In genomic region chr7:71556473-71556872, GRCm38 (mm10) we compare ENCODE assay signal across 31 mouse cellular contexts.
A peak's percentile ranks its signal among the peaks of the same experiment; 100 is the strongest.
DNase-seq lines count a peak whose midpoint lies in the region; ATAC-seq lines count a peak whose summit lies in the region.
"Had no signal": no experiment of that assay in that cellular context is flagged by ENCODE, and none has a peak within 500 bp of the region (broad histone marks: within the 10 kb centered on the region; RNA-seq: fewer than 3 reads in every experiment).

No protein-coding gene starts in this region.

- WGBS in forebrain, embryonic 16.5 days: 80% methylated on average over 5 of the region's 5 CpGs
- 90% methylated on average over 5 of the region's 5 CpGs for WGBS in forebrain, embryonic 11.5 days

- no peak for DNase-seq in forebrain, embryonic 11.5 days (ENCODE audit: low spot score)
- DNase-seq in cerebellum, adult 11 months: peak; percentile 58
- peak; percentile 77 for DNase-seq in cerebellum, adult 9-10 months
- peak; percentile 66 to 71 for DNase-seq in cerebellum, postnatal 36 days
- DNase-seq in gastrocnemius, postnatal 10 days: no peak
- no peak for DNase-seq in layer of hippocampus, postnatal 36 days
- DNase-seq: adrenal gland, adult 2 months; embryo, embryonic 11 days; gastrocnemius, postnatal 14 days; kidney, adult 18-20 months; kidney, postnatal 4 days; liver; lung, embryonic 14.5 days; lung, postnatal 14 days; retina, postnatal 1 day; right cerebral cortex, postnatal 14 days; thymus, postnatal 14 days had no signal

- H3K36me3 ChIP-seq in forebrain, embryonic 16.5 days (ENCODE audit: control insufficient read depth, insufficient read depth): no peaks in the 10 kb centered on the region
- no peaks in the 10 kb centered on the region for H3K36me3 ChIP-seq in forebrain, embryonic 11.5 days (ENCODE audit: control insufficient read depth, insufficient read depth, low read length)
- H3K36me3 ChIP-seq: embryonic facial prominence, embryonic 12.5 days; forebrain, embryonic 15.5 days; heart, embryonic 15.5 days; hindbrain, embryonic 12.5 days; midbrain, embryonic 10.5 days; midbrain, embryonic 15.5 days; neural tube, embryonic 15.5 days; stomach, embryonic 15.5 days had no signal

- H3K27me3 ChIP-seq in forebrain, embryonic 16.5 days (replicated peaks; ENCODE audit: control insufficient read depth, insufficient read depth, low read length): no peaks in the 10 kb centered on the region
- no peaks in the 10 kb centered on the region for H3K27me3 ChIP-seq in forebrain, embryonic 11.5 days (ENCODE audit: control insufficient read depth, insufficient read depth, low read length)
- H3K27me3 ChIP-seq: CH12.LX; embryonic facial prominence, embryonic 12.5 days; forebrain, embryonic 15.5 days; heart, embryonic 15.5 days; hindbrain, embryonic 12.5 days; midbrain, embryonic 15.5 days; neural tube, embryonic 15.5 days; stomach, embryonic 15.5 days had no signal

- H3K9me3 ChIP-seq in forebrain, embryonic 16.5 days (ENCODE audit: control insufficient read depth, low read length): no peaks in the 10 kb centered on the region
- no peaks in the 10 kb centered on the region for H3K9me3 ChIP-seq in forebrain, embryonic 11.5 days (ENCODE audit: control insufficient read depth, low read length)
- H3K9me3 ChIP-seq: embryonic facial prominence, embryonic 12.5 days; forebrain, embryonic 15.5 days; heart, embryonic 15.5 days; hindbrain, embryonic 12.5 days; midbrain, embryonic 10.5 days; midbrain, embryonic 15.5 days; neural tube, embryonic 15.5 days; stomach, embryonic 15.5 days had no signal

- H3K9ac ChIP-seq in forebrain, embryonic 16.5 days (replicated peaks; ENCODE audit: low read depth, low read length): no peak overlapping the region
- no peak overlapping the region for H3K9ac ChIP-seq in forebrain, embryonic 11.5 days (ENCODE audit: low read length)
- H3K9ac ChIP-seq: embryonic facial prominence, embryonic 12.5 days; forebrain, embryonic 15.5 days; heart, embryonic 15.5 days; hindbrain, embryonic 12.5 days; liver, embryonic 14.5 days; lung, embryonic 14.5 days; midbrain, embryonic 15.5 days; neural tube, embryonic 15.5 days; stomach, embryonic 15.5 days had no signal

- no peak overlapping the region for H3K27ac ChIP-seq in forebrain, embryonic 16.5 days (ENCODE audit: low read length)
- no peak overlapping the region for H3K27ac ChIP-seq in forebrain, embryonic 11.5 days (ENCODE audit: low read depth, low read length)
- H3K27ac ChIP-seq: embryonic facial prominence, embryonic 12.5 days; forebrain, embryonic 15.5 days; heart, embryonic 15.5 days; hindbrain, embryonic 12.5 days; kidney, postnatal 0 days; liver, embryonic 14.5 days; midbrain, embryonic 10.5 days; midbrain, embryonic 15.5 days; neural tube, embryonic 15.5 days; stomach, embryonic 15.5 days had no signal

- H3K4me2 ChIP-seq in forebrain, embryonic 16.5 days (ENCODE audit: low read length): no peak overlapping the region
- H3K4me2 ChIP-seq in forebrain, embryonic 11.5 days (ENCODE audit: low read depth, low read length, severe bottlenecking): no peak overlapping the region
- H3K4me2 ChIP-seq: embryonic facial prominence, embryonic 12.5 days; forebrain, embryonic 15.5 days; heart, embryonic 15.5 days; hindbrain, embryonic 12.5 days; lung, embryonic 14.5 days; midbrain, embryonic 15.5 days; neural tube, embryonic 15.5 days; stomach, embryonic 15.5 days had no signal

- no peaks in the 10 kb centered on the region for H3K4me1 ChIP-seq in forebrain, embryonic 16.5 days (replicated peaks; ENCODE audit: control insufficient read depth, insufficient read depth, low read length)
- H3K4me1 ChIP-seq in forebrain, embryonic 11.5 days (replicated peaks; ENCODE audit: control insufficient read depth, insufficient read depth, low read length): no peaks in the 10 kb centered on the region
- H3K4me1 ChIP-seq: embryonic facial prominence, embryonic 12.5 days; forebrain, embryonic 15.5 days; heart, embryonic 15.5 days; hindbrain, embryonic 12.5 days; midbrain, embryonic 10.5 days; midbrain, embryonic 15.5 days; neural tube, embryonic 15.5 days; stomach, embryonic 15.5 days had no signal

- peak; percentile 45; the same call in 1 of the 2 replicates for ATAC-seq in forebrain, embryonic 16.5 days
- ATAC-seq in forebrain, embryonic 11.5 days (replicated peaks; ENCODE audit: low FRiP score): no peak
- ATAC-seq: activated CD4-positive, CD25-positive, alpha-beta regulatory T cell, adult 4 months; forebrain, embryonic 15.5 days; inflammation-experienced regulatory T-cells, adult 6 months; midbrain, embryonic 15.5 days had no signal

- H3K4me3 ChIP-seq in forebrain, embryonic 16.5 days (replicated peaks; ENCODE audit: low read length): no peak overlapping the region
- H3K4me3 ChIP-seq in forebrain, embryonic 11.5 days (ENCODE audit: low read depth, low read length): no peak overlapping the region
- H3K4me3 ChIP-seq: embryonic facial prominence, embryonic 12.5 days; forebrain, embryonic 15.5 days; heart, embryonic 15.5 days; hindbrain, embryonic 12.5 days; midbrain, embryonic 10.5 days; midbrain, embryonic 15.5 days; neural tube, embryonic 15.5 days; stomach, embryonic 15.5 days had no signal

Comparison
In these comparisons a context has a peak if more than half of its experiments do, and no peak if none do; other contexts are left out.
1. DNase-seq: peak in cerebellum, adult 11 months (single experiment), cerebellum, adult 9-10 months (single experiment) and cerebellum, postnatal 36 days (2 of 2); none in forebrain, embryonic 11.5 days (single experiment), gastrocnemius, postnatal 10 days (single experiment) and layer of hippocampus, postnatal 36 days (0 of 2).